Comparison of ENCODE assay signal across 9 mouse cellular contexts in genomic region chr2:132286376-132287076, GRCm38 (mm10). TPM values are rescaled to one million over a fixed set of nuclear protein-coding genes. Genes with fewer than 3 reads are reported as not detected.
DNase-seq lines count a peak whose midpoint lies in the region; TF ChIP-seq lines count a peak whose summit lies in the region.
"Had no signal": no experiment of that assay in that cellular context is flagged by ENCODE, and none has a peak within 500 bp of the region (broad histone marks: within the 10 kb centered on the region; RNA-seq: fewer than 3 reads in every experiment).

No protein-coding gene starts in this region.

- WGBS in kidney, adult 2 months, result 80% methylated on average over 9 of the region's 9 CpGs

- H3K4me3 ChIP-seq in kidney, adult 2 months (ENCODE audit: insufficient read depth, low read depth, low read length), result no peak overlapping the region

- H3K4me1 ChIP-seq in kidney, adult 2 months (ENCODE audit: control insufficient read depth, insufficient read depth, low read length), result peaks cover 23% of the 10 kb centered on the region

- H3K27me3 ChIP-seq in kidney, adult 2 months (replicated peaks; ENCODE audit: control insufficient read depth, insufficient read depth, low read length), result no peaks in the 10 kb centered on the region

- intact Hi-C loops in heart, postnatal 36 days (cut with DNase I), result loop anchor here (10.0 kb wide), 1 partner anchor 288 kb away; no protein-coding TSS in a partner anchor

- DNase-seq in kidney, adult 2 months, result peak; percentile 56
- no peak for DNase-seq in kidney, adult 18-20 months
- peak; percentile 87 for DNase-seq in ES-CJ7 (ENCODE audit: low read depth, low spot score)
- DNase-seq in cerebellum, adult 18-20 months, result peak; percentile 74 to 75
- peak; percentile 32 to 52 for DNase-seq in heart, postnatal 36 days
- DNase-seq in layer of hippocampus, adult 9-10 months (ENCODE audit: low spot score), result no peak
- DNase-seq in adrenal gland, adult 8-10 months, result no peak
- DNase-seq in layer of hippocampus, adult 11-12 months (ENCODE audit: low spot score), result no peak
- DNase-seq: forebrain, postnatal 0 days had no signal

- no peak for TF ChIP-seq CTCF in kidney, adult 2 months (conservative IDR thresholded peaks at IDR 0.05; ENCODE audit: insufficient read depth, insufficient read length, low read depth, low read length)

- TF ChIP-seq POLR2A in kidney, adult 2 months (IDR thresholded peaks at IDR 0.05; ENCODE audit: low read depth, low read length), result no peak

- no peak overlapping the region for H3K27ac ChIP-seq in kidney, adult 2 months (ENCODE audit: insufficient read depth, low read depth, low read length)

- H3K36me3 ChIP-seq in kidney, adult 2 months (ENCODE audit: control insufficient read depth, insufficient read depth, low read length), result no peaks in the 10 kb centered on the region

RNA-seq across cellular contexts. Expression of gene Cds2, which starts 23.6 kb away (rescaled TPM):
- polyA plus RNA-seq in kidney, adult 2 months (2012; rRNA removed), result 47.3 and 48.1 TPM in 2 replicates
- total RNA-seq in heart, postnatal 36 days (2021), result 10 to 100 TPM; 80.8 to 84.3 TPM
- 100 to 1,000 TPM in 1 of 4 experiments, 10 to 100 TPM in 3; 73.5 to 114 (median 87.4) TPM for total RNA-seq in adrenal gland, adult 8-10 months (2022)

RNA-seq across cellular contexts. Expression of gene Pcna, which starts 33.4 kb away (rescaled TPM):
- 35.9 and 38.2 TPM in 2 replicates for polyA plus RNA-seq in kidney, adult 2 months (2012; rRNA removed)
- total RNA-seq in heart, postnatal 36 days (2021), result 10 to 100 TPM; 35.1 to 43.6 TPM
- total RNA-seq in adrenal gland, adult 8-10 months (2022), result 10 to 100 TPM; 58.8 to 71.5 (median 65.4) TPM

RNA-seq across cellular contexts. Expression of gene Tmem230, which starts 38.9 kb away (rescaled TPM):
- polyA plus RNA-seq in kidney, adult 2 months (2012; rRNA removed), result 42.7 and 57.5 TPM in 2 replicates
- 10 to 100 TPM; 23.6 to 26.1 TPM for total RNA-seq in heart, postnatal 36 days (2021)
- 10 to 100 TPM; 44.1 to 48.7 (median 46.3) TPM for total RNA-seq in adrenal gland, adult 8-10 months (2022)

Comparison
In these comparisons a context has a peak if more than half of its experiments do, and no peak if none do; other contexts are left out.
1. DNase-seq: peak in kidney, adult 2 months (single experiment), ES-CJ7 (single experiment), cerebellum, adult 18-20 months (2 of 2) and heart, postnatal 36 days (2 of 2); none in kidney, adult 18-20 months (single experiment), layer of hippocampus, adult 9-10 months (single experiment), adrenal gland, adult 8-10 months (single experiment) and layer of hippocampus, adult 11-12 months (single experiment).